Mouse (Mus musculus) kidney, adult 9 months (tissue): ENCODE measurements around the gene Aprt.
"Not testable (repeated sequence)": the region's sequence is repeated elsewhere in the genome, so short reads cannot be mapped to it uniquely, and the experiment has no call there.

Source experiments
- DNase-seq: peaks from one replicate; pipeline ENCODE4 v3.0.0; 2022

Gene Aprt

DNA sequence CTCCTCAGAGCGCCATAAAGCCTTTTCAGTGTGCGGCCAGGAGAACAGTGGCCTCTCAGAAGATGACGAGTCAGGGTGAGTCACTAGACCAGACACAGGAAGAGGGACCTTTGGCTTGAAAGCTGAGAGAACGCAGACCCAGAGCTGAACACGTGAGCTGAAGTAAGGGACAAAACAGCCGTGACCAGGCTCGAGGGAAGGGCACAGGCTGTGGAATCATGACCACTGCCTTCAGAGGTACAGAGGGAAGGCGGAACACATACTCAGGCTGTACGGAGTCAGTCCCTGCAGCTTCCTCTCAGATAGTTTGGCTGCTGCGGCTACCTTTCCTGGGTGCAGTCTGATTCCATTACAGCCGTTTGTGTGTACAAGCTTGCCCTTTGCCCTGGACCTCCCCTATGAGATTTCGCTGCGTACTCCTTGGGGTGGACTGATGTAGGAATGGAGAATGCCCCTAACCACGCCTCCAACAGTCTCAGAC, 8.7 kb upstream of the Aprt start:
- peak; percentile 49 for DNase-seq

DNA sequence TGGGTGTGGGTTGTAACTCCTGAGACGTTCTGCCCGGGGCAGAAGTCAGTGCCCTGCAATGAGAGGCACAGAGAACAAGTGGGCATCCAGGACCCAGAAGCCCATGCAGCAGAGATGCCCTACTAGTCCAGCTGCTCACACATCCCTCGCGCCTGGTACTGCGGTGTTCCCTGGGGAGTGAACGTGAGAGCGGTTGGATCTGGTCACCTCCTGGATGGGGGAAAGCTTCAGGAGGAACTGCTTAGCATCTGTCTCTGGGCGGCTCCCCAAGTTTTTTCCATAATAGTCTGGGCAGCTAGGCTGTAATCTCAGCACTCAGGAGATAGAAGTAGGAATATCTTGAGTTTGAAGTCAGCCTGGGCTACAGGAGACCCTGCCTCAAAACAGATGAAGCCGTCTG, 8.3 kb upstream of the Aprt start:
- DNase-seq, result no peak

DNA sequence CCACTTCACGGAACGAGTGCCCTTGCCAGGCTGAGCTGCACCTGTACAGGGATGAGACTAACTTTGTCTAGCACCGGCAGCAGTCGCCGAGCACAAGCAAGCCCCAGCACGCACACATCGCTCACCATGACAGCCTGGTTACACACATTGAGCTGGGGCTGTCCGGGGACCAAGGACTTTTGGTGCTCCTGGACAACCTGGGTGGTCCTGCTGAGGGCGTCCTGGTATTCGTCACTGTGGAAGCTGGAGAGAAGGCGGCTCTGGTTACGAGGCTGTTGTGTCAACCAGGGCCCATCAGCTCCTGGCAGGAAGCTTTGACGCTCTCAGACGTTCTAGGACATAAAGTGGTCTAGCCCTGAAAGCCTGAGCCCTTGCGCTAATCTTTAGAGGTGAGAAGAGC, 4.2 kb upstream of the Aprt start:
- no peak for DNase-seq

DNA sequence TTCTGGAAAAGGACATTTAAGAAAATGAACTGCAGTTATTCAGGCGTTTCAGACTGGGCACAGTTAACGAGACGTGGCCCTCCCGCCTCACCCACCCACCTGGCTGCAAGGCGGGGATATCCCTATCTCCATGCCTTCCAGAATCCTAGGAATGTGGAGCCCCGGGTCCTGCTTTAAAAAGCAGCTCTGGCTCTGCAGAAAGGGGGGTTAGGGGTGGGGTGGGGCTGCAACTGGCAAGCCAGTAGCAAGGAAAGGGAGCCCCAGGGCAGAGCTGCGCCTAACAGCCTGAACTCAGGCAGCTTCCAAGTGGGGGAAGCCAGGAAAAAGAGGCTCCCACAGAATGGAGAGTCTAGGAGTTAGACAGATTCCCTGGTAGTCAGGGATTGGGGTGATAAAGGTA, 2.5 kb upstream of the Aprt start:
- DNase-seq, result no peak

DNA sequence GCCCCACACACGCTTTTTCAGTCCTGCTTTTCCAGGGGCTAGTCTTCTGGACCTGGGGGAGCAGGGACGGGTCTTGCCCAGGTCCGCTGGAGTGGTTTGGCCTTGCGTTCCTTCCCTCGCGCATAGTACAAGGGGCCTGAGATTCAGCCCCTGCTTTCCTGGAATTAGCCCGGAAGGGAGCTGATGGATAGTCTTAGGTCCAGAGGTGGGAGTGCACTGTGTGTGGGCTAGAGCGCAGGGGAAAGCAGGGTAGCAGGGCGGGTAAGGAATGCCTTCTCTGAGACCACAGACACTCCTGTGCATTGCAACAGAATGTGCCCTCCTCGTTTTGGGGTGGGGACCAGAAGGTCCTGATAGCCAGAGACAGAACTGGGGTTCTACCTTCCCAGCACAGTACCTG, 407 bp upstream of the Aprt start:
- DNase-seq, result no peak

DNA sequence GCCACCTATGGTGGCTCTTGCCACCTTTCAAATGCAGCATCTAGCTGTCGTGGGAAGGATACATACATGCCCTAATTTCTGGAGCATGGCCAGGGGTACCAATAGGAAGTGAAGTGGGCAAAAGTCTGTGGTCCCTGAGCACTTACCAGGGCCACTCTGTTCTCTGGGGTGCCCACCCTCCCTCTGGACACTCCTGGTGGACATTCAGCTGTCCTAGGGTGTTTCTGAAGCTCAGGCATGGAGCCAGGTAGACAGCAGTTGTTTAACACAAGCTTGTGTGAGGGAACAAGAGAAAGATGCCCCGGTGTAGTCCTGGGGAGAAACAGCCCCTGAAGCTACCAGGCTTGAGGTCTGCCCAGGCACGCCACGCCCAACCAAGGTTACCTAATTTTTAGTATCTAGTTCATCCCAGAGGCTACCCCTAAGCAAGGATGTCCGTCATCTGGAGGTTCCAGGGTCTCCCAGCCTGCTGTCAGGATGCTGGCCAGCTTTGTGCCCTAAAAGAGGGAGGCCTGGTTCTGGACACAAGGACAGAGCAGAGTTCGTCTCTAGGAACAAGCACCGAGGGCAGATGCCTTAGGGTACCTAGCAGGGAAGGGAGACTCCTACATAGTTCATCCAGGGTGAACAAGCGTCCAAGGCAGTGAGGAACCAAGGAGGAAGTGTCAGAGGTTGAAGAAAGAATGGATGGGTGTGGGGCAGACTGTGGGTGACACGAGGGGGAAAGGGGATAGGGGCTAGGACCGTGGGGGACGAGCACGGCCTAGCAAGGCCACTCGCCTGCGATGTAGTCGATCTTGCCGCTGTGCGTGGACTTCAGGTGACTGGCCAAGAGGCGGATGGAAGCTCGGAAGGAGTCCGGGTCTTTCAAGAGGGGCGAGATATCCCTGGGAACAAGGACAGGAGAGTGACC, 718 bp downstream of the Aprt start:
- no peak for DNase-seq

DNA sequence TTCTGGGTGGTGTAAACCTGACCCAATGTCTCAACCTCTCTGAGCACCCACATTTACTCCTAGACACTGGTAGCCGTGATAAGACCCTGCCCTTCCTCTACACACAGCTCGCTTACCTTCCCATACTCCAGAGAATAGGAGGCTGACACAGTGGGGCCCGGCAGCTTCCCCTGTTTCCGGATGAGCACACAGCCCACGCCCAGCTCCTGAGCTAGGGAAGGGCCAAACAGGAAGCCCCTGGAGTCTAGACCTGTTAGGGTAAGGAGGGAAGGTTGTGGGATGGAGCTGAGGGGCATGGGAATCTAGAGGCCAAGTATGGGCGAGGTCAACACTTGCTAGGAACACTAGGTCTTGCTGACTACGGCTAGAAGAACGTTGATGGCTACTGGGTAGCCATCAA, 1.4 kb downstream of the Aprt start:
- no peak for DNase-seq

DNA sequence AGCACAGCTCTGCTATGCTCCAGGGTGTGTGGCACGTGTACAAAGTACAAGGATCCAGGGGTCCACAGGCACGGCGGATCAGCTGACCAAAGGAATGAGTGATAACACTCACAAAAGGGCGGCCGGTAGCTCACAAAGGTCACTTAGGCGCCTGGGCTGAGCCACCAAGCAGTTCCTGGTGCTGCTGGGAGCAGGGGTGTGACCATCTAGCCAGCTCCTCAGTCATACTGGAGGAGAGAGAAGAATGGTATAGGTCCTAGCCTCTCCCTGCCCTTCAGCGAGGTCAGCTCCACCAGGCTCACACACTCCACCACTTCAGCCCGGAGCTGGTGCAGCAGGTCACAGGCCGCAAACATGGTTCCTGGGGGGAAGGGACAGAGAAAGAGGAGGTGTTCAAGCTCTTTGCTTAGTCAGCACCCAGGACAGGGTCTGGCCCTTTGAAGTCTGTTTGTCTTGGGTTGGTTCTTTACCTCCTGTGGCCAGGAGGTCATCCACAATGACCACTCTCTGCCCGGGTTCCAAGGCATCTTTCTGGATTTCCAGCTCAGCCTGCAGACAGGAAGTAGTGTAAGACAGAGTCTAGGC, 1.9 kb downstream of the Aprt start:
- peak; percentile 60 for DNase-seq

DNA sequence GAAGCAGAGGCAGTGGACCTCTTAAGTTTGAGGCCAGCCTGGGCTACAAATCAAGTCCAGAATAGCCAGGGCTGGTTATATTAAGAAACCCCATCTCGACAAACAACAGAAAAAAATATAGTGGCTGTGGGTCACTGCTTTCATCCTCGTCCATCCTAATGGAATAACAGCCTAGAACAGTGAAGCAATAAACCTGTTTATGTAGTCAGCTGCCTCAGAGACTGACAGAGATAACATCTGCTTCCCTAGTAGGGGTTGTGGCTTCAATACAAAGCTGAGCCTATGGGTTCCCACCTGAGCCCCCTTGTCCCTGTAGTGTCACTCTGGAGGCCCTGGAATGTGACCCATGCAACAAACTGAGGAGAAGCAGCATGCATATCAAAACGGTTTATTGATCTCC, 2.4 kb downstream of the Aprt start:
- no peak for DNase-seq

DNA sequence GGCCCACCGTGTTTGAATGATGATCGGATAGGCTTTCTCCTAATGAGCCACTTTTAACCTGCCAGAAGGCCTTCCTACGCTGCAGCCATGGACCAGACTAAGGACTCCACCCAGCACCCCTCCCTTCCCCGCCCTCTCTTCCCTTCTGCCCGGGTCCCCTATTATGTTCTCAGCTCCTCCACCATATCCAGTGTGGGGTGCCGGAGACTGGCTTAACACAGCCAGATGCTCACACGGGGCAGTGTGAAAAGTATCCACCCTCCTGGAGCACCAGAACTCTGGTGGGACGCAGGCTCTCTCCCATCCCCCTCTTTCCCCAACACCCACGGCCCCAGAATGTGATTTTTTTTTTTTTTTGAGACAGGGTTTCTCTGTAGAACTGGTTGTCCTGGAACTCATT, 3.1 kb downstream of the Aprt start:
- no peak for DNase-seq

DNA sequence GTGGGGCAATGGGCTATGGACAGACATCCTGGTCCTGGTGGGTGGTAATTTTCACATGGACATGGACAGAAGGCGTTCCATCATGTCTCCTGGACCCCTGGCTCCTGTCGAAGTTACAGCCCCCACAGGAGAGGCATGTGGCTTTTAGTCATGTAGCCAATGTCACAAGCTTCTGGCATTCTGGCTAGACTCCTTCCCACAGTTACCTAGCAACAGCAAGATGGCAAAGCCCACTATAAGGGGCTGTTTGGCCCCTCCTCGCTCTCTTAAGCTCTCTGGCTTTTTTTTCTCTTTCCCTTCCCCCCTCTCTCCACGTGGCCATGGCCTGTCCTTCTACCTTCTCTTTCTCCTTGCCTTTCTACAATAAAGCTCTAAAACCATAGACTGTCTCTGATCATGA, 3.5 kb downstream of the Aprt start:
- DNase-seq, result not testable (repeated sequence)

DNA sequence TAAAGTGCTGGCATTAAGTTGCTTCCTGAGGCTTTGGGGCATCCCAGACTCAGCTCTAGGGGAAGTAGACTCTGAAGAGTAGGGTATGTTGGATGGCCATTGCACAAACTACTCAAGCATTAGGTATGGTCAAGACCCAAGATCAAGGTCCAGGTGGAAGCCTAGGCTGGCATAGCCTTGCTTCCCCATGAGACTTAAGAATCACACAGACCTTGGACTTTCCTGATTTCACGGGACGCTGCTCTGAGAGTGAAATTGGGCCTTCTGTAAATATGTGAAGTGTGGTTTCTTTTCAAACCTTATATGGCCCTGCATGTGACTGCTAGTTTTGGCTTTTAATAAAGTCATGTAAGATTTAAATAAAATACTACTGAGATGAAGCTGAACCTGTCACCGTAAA, 4.0 kb downstream of the Aprt start:
- peak; percentile 82 for DNase-seq

DNA sequence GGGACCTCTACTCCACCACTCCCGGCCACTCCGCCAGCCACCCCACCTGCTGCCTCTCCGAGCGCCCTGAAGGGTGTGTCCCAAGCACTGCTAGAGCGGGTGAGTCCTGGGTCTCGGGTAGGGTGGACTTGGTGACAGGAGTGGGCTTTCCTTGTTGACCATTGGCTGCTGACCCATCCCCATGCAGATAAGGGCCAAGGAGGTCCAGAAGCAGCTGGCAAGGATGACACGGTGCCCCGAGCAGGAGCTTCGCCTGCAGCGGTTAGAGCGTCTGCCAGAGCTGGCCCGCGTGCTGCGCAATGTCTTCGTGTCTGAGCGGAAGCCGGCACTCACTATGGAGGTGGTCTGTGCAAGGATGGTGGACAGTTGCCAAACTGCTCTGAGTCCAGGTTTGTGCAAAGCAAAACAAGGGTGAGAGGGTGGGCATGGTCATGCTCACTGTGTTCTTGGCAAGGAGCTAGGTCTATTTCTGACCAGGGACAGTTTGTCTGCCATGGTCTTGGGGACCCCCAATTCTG, 4.9 kb downstream of the Aprt start:
- DNase-seq, result no peak

DNA sequence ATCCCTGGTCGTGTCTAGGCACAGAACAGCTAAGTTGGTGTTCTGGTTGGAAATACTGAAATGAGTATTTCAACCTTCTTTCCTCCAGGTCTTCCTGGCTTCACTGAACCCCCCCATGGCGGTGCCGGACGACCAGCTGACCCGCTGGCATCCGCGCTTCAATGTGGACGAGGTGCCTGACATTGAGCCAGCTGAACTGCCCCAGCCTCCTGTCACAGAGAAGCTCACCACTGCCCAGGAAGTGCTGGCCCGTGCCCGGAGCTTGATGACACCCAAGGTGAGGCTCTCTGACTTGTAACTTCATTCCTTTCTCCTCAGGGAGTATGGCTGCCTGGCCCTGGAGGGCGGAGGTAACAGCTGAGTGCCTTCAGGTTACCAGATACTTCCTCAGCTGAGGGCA, 5.6 kb downstream of the Aprt start:
- DNase-seq, result no peak

DNA sequence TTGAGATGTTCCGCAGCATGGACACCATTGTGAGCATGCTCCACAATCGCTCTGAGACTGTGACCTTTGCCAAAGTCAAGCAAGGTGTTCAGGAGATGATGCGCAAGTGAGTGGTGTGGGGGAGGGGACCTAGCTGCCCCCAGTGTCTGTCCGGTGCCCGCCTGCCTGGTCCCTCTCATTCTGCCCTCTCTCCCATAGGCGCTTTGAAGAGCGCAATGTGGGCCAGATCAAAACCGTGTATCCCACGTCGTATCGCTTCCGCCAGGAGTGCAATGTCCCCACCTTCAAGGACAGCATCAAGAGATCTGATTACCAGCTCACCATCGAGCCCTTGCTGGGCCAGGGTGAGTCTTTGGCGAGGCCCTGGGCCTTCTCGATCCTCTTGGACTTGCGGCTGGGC, 6.7 kb downstream of the Aprt start:
- DNase-seq, result no peak

DNA sequence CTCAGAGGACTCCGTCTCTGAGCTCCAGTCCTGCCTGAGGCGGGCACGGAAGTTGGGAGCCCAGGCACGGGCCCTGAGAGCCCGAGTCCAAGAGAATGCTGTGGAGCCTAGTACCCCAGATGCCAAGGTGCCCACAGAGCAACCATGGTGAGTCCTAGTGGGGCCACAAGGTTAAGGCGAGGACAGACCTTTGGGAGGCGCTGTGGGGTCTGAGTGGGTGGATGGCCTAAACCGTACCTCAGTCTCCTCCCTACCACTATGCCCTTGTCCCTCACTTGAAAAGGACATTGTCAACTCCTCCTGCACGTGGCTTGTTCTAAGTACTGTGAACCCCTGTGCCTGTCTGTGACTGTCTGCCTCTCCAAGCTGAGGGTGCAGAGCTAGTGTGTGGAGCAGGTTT, 7.4 kb downstream of the Aprt start:
- no peak for DNase-seq

DNA sequence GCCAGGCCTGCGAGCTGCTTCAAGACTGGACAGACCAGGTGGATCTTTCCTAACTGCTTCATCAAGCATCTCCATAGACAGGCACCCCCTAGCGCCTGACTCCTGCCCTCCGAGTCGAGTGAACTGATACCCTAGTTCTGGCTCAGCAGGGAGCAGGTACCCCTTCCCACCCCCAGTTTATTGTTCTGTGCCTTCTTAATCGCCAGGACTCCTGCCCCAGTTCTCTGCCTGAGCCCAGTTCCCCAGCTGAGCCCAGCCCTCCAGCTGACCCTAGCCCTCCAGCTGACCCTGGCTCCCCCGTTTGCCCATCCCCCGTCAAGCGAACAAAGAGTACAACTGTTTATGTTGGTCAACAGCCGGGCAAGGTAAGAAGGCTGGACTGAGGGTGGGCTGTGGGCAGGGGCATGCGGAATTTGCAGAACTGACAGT, 7.8 kb downstream of the Aprt start:
- DNase-seq, result no peak

DNA sequence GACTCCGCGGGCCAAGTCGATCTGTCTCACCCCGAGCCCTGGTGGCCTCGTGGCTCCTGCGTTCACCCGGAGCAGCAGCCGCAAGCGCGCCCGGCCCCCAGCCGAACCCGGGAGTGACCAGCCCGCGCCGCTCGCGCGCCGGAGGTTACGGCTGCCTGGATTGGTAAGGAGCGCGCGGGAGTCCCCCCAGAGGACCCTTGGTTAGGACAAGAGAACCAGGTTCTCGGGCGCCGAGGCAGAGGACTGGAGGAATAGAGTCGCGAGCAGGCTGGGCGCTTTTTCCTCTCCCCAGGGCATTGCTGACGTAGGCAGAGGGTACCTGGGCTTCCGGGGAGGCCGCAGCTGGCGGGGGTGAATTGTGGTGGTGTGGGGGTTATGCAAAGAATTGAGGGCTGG, 8.6 kb downstream of the Aprt start:
- no peak for DNase-seq

DNA sequence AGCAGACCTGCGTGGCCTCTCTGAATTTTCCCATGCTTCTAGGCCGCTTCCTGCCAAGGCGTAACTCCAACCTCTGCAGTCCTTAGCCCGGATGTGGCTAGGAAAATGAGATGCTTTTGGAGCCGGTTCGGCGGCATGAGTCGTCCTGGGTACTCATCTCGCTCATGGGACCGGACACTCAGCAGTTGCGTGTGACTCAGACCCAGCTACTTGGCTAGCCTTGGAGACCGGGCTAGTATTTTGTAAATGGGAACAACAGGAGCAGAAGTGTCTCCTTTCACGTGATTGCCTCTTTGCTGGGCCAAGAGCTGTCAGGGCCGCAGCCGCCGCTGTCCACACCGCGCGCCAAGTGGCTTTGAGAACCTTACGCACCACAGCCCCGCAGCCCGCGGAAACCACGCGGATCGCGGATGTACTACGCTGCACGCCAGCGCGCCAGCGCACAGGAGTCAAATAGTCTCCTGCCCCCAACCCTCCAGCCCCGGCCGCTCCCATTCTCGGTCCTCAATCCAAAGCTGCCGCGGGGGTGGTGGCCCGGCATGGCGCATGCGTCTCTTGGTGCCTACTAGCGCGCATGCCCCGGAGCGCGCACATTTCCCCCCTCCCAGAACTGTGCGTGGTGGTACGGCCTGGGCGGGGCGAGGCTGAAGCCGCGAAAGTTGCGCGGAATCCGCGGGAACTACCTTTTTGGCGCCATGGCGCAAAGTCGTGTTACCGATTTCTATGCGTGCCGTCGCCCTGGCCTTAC, 9.2 kb downstream of the Aprt start, which contains the start of gene Cdt1:
Gene Cdt1 (plus strand): TSS at position 655 of the 748 bp plus-strand sequence.
- peak; percentile 96 for DNase-seq

DNA sequence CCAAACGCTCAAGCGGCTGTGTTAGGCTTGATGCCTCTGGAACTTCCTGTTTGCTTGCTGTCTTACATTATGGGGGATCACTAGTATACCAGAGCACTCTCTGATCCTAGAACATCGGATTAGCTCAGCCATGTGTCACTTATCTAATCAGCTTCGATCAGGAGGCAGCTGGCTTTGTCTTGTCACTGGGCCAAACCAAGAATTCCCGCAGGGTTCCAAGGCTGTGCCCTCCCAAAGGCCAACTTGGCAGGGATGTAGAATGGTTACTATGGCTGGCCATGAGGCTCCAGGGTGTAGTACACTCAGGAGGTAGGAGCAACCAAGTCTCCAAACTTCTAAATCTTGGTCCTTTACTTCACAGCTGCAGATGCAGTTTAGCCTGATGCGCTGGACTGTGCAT, 9.9 kb downstream of the Aprt start:
- no peak for DNase-seq

DNA sequence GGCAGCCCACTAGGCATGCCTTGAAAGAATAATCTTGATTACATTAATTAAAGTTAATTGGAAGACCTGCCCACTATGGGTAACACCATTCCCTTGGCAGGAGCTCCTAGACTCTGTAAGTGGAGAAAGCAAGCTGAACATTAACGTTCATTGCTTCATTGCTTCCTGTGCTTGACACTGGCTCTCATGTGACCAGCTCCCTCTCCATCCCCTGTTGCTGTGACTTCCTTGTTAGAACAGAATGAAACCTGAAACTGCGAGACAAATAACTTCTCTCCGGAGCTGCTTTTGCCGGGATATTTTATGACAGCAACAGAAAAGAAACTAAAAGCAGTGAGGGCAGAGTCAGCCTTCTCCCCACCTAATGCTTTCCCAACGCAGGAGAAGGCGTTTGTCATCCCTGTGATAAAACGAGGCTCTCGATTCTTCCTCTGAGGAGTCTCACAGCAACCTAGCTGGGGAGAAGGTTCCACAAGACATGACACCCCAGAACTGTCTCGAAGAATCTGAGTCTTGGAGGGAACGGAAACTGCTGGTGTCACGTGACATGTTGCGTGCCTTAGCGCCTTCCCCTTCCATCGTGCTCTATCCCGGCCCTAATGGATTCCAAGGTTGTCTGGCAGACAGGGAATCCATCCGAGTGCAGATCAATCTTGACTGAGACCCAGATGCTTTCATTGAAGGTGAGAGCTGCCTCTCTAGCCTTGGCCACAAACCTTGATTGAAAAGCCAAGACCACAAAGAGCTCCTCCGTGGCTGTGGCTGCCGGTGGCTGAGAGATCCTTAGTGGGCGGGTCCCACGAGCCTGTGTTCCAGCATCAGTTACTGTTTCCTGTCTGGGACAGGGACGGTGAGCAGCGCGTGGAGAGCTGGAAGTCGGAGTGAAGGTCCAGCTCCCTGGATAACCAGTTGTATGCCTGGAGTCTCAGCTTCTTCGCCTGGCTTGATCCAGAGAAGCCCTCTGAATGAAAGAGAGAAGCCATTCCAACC, 12.1 kb downstream of the Aprt start:
- DNase-seq, result no peak

DNA sequence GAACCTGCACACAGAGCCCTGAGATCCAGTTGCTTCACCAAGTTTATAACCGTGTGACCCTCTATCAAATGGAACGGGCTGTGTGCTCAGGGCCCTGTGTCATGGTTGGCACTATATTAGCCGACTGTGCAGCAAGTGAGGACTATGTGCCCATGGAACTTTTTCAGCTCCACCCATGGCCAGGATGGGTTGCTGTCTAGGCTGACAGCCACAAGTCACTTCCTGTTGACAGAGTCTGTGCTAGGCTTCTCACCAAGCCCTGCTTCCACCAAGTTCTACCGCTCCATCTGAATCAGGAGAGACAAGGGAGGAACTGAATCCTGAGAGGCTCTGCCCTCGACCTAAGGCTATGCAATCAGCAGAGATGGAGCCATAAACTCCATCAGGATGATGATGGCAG, 15.5 kb downstream of the Aprt start:
- DNase-seq, result no peak
